Mouse (Mus musculus): ENCODE results near the gene Nfic.

- TF ChIP-seq CTCF (IDR thresholded peaks at IDR 0.05; ENCODE audit: borderline replicate concordance, control insufficient read depth, extremely low read depth, insufficient read depth, low read length, poor library complexity), result no peak
- no peak for TF ChIP-seq POLR2A (IDR thresholded peaks at IDR 0.05; ENCODE audit: control insufficient read depth, extremely low read depth, insufficient read depth, low read length, poor library complexity)
These were observed 89.6 kb downstream of the Nfic start, which contains the start of gene 4930404N11Rik for GRCm38 (mm10) chr10:81365672-81366476.

Measured in thymus, adult 2 months (tissue).